Mouse (Mus musculus) MEL (cell line): ENCODE results near the gene Rpl36a-ps1.
"Not testable (repeated sequence)": the region's sequence is repeated elsewhere in the genome, so short reads cannot be mapped to it uniquely, and the experiment has no call there.

Experiments
- CTCF ChIP-seq, 3 experiments: IDR thresholded peaks in 2 of 3; conservative IDR thresholded peaks in 1 of 3; 2 replicates each; pipeline ENCODE4 v1.5.1; 2011 to 2012; ENCODE audit warnings: low read length in 3 of 3, low read depth in 2 of 3, mild to moderate bottlenecking in 2 of 3, improper control_type of control experiment in 1 of 3, inconsistent platforms in 1 of 3, mixed read lengths in 1 of 3, moderate library complexity in 1 of 3; ENCODE audit not compliant: control insufficient read depth in 1 of 3, insufficient read depth in 1 of 3, poor library complexity in 1 of 3, severe bottlenecking in 1 of 3
- POLR2A ChIP-seq, 2 experiments: IDR thresholded peaks; 2 replicates each; pipeline ENCODE4 v1.6.1; 2011 to 2012; ENCODE audit warnings: low read length in 2 of 2, mild to moderate bottlenecking in 2 of 2, control low read depth in 1 of 2, improper control_type of control experiment in 1 of 2, low read depth in 1 of 2, moderate library complexity in 1 of 2; ENCODE audit not compliant: control insufficient read depth in 1 of 2, insufficient read depth in 1 of 2, poor library complexity in 1 of 2
- POLR2AphosphoS5 ChIP-seq: IDR thresholded peaks from 2 replicates; pipeline ENCODE4 v1.6.1; 2012; ENCODE audit warnings: low read depth, borderline replicate concordance, mild to moderate bottlenecking, inconsistent platforms, low read length, moderate library complexity, mixed read lengths

- TF ChIP-seq POLR2AphosphoS5; CTCF (IDR thresholded peaks at IDR 0.05 in 2 of 3, conservative IDR thresholded peaks at IDR 0.05 in 1 of 3; ENCODE audit: control insufficient read depth in 1 of 3, insufficient read depth in 1 of 3, low read depth in 2 of 3, low read length in 3 of 3, poor library complexity in 1 of 3, severe bottlenecking in 1 of 3); POLR2A (IDR thresholded peaks at IDR 0.05; ENCODE audit: control insufficient read depth in 1 of 2, insufficient read depth in 1 of 2, low read depth in 1 of 2, low read length in 2 of 2, poor library complexity in 1 of 2): not testable (repeated sequence)
Observed at GRCm38 (mm10) chr14:99034851-99035250, 40.7 kb upstream of the Rpl36a-ps1 start.
